Mouse (Mus musculus): ENCODE measurements at regions not wholly inside any gene's neighbourhood (a gene's known extent, or its start where the extent isn't known, plus 50 kb on each side); places are given as distances from the start of the nearest gene placed in this dataset.
"Not testable (repeated sequence)": the region's sequence is repeated elsewhere in the genome, so short reads cannot be mapped to it uniquely, and the experiment has no call there.

- H3K4me3 ChIP-seq (ENCODE audit: insufficient read depth, low read depth, low read length) = no peak overlapping the region
- no peaks in the 10 kb centered on the region; the same call in 1 of the 2 replicates for H3K27me3 ChIP-seq (replicated peaks; ENCODE audit: control insufficient read depth, insufficient read depth, low read length)
- H3K36me3 ChIP-seq (ENCODE audit: control insufficient read depth, insufficient read depth, low read length) = no peaks in the 10 kb centered on the region
- DNase-seq = no peak
- 58% methylated on average over 4 of the region's 4 CpGs for WGBS
- no peaks in the 10 kb centered on the region for H3K4me1 ChIP-seq (ENCODE audit: control insufficient read depth, insufficient read depth, low read length)
- TF ChIP-seq CTCF (conservative IDR thresholded peaks at IDR 0.05; ENCODE audit: insufficient read depth, insufficient read length, low read depth, low read length) (no peak), POLR2A (IDR thresholded peaks at IDR 0.05; ENCODE audit: low read depth, low read length) (no peak)
- no peak overlapping the region for H3K27ac ChIP-seq (ENCODE audit: insufficient read depth, low read depth, low read length)
Observed at GRCm38 (mm10) chr12:77867947-77868495, 326.0 kb upstream of the Gm6657 start.

DNA sequence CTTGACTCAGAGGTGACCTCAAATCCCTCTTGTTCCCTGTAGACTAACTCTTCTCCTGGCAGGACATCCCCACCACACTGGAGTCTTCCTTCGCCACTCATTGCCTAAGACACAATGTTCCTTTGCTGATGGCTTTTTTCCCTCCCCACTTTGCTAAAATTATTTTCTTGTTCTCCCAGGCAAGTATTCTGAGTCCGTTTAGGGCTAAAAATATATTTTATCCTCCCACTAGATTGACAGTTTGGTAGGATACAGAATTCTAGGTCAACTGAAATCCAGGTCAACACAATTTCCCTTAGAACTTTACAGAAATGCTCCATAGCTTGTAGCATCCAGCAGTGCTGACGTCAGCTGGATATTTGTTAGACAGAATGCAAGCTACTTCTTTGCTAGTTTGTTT, 324.7 kb upstream of the Gm6657 start:
- no peaks in the 10 kb centered on the region for H3K4me1 ChIP-seq (ENCODE audit: control insufficient read depth, insufficient read depth, low read length)
- no peak overlapping the region for H3K4me3 ChIP-seq (ENCODE audit: insufficient read depth, low read depth, low read length)
- 80% methylated on average over 3 of the region's 3 CpGs for WGBS
- no peaks in the 10 kb centered on the region for H3K36me3 ChIP-seq (ENCODE audit: control insufficient read depth, insufficient read depth, low read length)
- TF ChIP-seq CTCF (conservative IDR thresholded peaks at IDR 0.05; ENCODE audit: insufficient read depth, insufficient read length, low read depth, low read length) = no peak
- H3K27me3 ChIP-seq (replicated peaks; ENCODE audit: control insufficient read depth, insufficient read depth, low read length) = no peaks in the 10 kb centered on the region; the same call in 1 of the 2 replicates
- DNase-seq = no peak
- no peak overlapping the region for H3K27ac ChIP-seq (ENCODE audit: insufficient read depth, low read depth, low read length)

DNA sequence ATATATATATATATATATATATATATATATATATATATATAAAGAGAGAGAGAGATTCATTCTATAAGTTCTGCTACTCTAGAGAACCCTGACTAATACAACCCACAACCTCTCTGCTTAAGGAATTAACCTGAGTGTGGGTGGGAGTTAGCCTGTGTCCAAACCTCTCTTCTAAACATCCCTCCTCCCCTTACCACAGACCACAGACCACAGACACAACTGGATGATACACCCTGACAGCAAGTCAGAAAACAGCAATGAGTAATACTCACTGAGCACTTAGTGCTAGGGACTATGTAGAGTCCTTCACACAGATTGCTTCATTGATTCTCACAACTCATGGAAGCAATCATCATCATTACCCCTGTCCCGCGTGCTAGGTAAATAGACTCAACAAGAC, 306.7 kb upstream of the Gm6657 start:
- no peak for TF ChIP-seq POLR2A (IDR thresholded peaks at IDR 0.05; ENCODE audit: low read depth, low read length)
- TF ChIP-seq CTCF (conservative IDR thresholded peaks at IDR 0.05; ENCODE audit: insufficient read depth, insufficient read length, low read depth, low read length) = no peak
- H3K36me3 ChIP-seq (ENCODE audit: control insufficient read depth, insufficient read depth, low read length) = no peaks in the 10 kb centered on the region

DNA sequence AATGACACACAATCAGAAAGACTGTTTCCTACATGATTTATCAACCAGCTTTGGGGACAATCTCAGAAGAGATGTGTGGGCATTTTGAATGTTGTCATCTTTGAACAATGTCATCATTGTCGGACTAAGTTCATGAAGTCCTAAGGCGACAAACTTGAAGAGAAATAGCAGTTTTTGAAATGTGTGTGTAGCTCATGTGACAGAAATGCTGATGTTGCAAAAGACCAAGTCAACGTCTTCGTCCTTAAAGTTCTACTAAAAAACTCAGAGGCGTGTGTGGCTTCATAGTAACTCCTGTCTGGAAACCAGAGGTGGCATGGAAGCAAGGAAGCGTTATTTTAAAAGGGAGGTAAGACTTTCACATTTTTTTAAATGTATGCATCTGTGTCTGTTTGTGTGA, 302.6 kb upstream of the Gm6657 start:
- Histone ChIP-seq H3K27me3 (replicated peaks; ENCODE audit: control insufficient read depth, insufficient read depth, low read length) (no peaks in the 10 kb centered on the region), H3K4me3 (ENCODE audit: insufficient read depth, low read depth, low read length) (no peak overlapping the region), H3K27ac (ENCODE audit: insufficient read depth, low read depth, low read length) (no peak overlapping the region), H3K36me3 (ENCODE audit: control insufficient read depth, insufficient read depth, low read length) (no peaks in the 10 kb centered on the region), H3K4me1 (ENCODE audit: control insufficient read depth, insufficient read depth, low read length) (no peaks in the 10 kb centered on the region)
- 95% methylated on average over 6 of the region's 6 CpGs for WGBS
- DNase-seq = no peak
- TF ChIP-seq CTCF (conservative IDR thresholded peaks at IDR 0.05; ENCODE audit: insufficient read depth, insufficient read length, low read depth, low read length) (no peak), POLR2A (IDR thresholded peaks at IDR 0.05; ENCODE audit: low read depth, low read length) (no peak)

More for the DNA sequence above, 306.7 kb upstream of the Gm6657 start:
- Histone ChIP-seq H3K4me1 (ENCODE audit: control insufficient read depth, insufficient read depth, low read length) (no peaks in the 10 kb centered on the region), H3K4me3 (ENCODE audit: insufficient read depth, low read depth, low read length) (no peak overlapping the region), H3K27ac (ENCODE audit: insufficient read depth, low read depth, low read length) (no peak overlapping the region), H3K27me3 (replicated peaks; ENCODE audit: control insufficient read depth, insufficient read depth, low read length) (no peaks in the 10 kb centered on the region)
- 93% methylated on average over 2 of the region's 2 CpGs for WGBS
- no peak for DNase-seq

DNA sequence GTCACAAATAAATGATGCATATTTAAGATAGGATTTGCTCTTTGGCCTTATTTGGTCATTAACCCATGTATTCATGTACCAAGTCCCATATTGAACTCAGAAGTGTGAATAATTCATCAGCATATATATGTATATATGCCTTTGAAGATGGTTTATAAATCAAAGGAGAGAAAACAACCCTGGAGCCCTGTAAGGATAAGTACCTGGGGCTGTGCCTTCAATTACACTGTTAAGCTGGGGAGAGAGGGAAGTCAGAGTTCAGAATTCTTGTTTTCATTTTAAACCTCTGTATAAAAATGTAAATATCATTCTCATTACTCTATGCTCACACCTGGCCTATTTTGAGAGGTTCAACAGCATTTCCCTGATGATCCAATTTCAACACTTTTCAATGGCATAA, 299.8 kb upstream of the Gm6657 start:
- Histone ChIP-seq H3K4me1 (ENCODE audit: control insufficient read depth, insufficient read depth, low read length) (no peaks in the 10 kb centered on the region), H3K36me3 (ENCODE audit: control insufficient read depth, insufficient read depth, low read length) (no peaks in the 10 kb centered on the region), H3K4me3 (ENCODE audit: insufficient read depth, low read depth, low read length) (no peak overlapping the region), H3K27ac (ENCODE audit: insufficient read depth, low read depth, low read length) (no peak overlapping the region), H3K27me3 (replicated peaks; ENCODE audit: control insufficient read depth, insufficient read depth, low read length) (no peaks in the 10 kb centered on the region)
- TF ChIP-seq POLR2A (IDR thresholded peaks at IDR 0.05; ENCODE audit: low read depth, low read length) (no peak), CTCF (conservative IDR thresholded peaks at IDR 0.05; ENCODE audit: insufficient read depth, insufficient read length, low read depth, low read length) (no peak)
- no peak for DNase-seq

DNA sequence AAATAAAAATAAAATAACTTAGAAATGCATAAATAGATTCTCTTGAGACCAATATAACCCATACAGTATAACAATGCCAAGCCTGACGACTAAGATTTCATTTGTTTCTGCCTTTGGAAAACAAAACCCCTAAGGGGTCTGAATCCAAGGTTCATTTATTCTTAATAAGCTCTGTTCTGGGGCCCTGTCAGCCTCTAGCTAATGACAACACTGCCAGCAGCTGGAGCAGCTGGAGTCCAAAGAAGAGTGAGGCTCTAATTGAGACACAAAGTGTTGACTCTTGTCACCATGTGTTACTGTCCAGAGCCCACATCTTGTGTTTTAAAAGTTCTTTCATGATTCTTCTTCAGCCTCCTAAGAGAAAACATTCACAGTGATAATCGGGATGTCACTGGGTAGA, 298.5 kb upstream of the Gm6657 start:
- Histone ChIP-seq H3K27me3 (replicated peaks; ENCODE audit: control insufficient read depth, insufficient read depth, low read length) (no peaks in the 10 kb centered on the region), H3K4me1 (ENCODE audit: control insufficient read depth, insufficient read depth, low read length) (no peaks in the 10 kb centered on the region), H3K36me3 (ENCODE audit: control insufficient read depth, insufficient read depth, low read length) (no peaks in the 10 kb centered on the region), H3K27ac (ENCODE audit: insufficient read depth, low read depth, low read length) (no peak overlapping the region), H3K4me3 (ENCODE audit: insufficient read depth, low read depth, low read length) (no peak overlapping the region)
- no peak for TF ChIP-seq CTCF (conservative IDR thresholded peaks at IDR 0.05; ENCODE audit: insufficient read depth, insufficient read length, low read depth, low read length)
- no peak for TF ChIP-seq POLR2A (IDR thresholded peaks at IDR 0.05; ENCODE audit: low read depth, low read length)
- WGBS = 79% methylated on average over 2 of the region's 2 CpGs
- DNase-seq = no peak

DNA sequence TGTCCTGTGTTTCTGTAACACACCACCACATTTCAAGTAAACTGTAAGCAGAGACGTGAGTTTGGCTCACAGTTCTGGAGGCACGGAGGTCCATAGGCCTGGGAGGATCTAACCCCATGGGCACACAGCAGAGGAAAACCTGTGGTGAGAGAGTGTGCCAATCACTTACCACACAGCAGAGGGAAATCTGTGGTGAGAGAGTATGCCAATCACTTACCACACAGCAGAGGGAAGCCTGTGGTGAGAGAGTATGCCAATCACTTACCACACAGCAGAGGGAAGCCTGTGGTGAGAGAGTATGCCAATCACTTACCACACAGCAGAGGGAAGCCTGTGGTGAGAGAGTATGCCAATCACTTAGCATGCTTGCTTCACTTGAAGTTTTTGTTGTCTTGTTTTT, 295.1 kb upstream of the Gm6657 start:
- DNase-seq; H3K36me3 ChIP-seq (ENCODE audit: control insufficient read depth, insufficient read depth, low read length); H3K4me3 ChIP-seq (ENCODE audit: insufficient read depth, low read depth, low read length); H3K27me3 ChIP-seq (replicated peaks; ENCODE audit: control insufficient read depth, insufficient read depth, low read length); H3K27ac ChIP-seq (ENCODE audit: insufficient read depth, low read depth, low read length); H3K4me1 ChIP-seq (ENCODE audit: control insufficient read depth, insufficient read depth, low read length): not testable (repeated sequence)
- 82% methylated on average over 2 of the region's 2 CpGs for WGBS

GRCm38 (mm10) chr12:77901254-77901653, 292.8 kb upstream of the Gm6657 start:
- Histone ChIP-seq H3K27ac (ENCODE audit: insufficient read depth, low read depth, low read length) (no peak overlapping the region), H3K4me3 (ENCODE audit: insufficient read depth, low read depth, low read length) (no peak overlapping the region), H3K36me3 (ENCODE audit: control insufficient read depth, insufficient read depth, low read length) (no peaks in the 10 kb centered on the region), H3K27me3 (replicated peaks; ENCODE audit: control insufficient read depth, insufficient read depth, low read length) (no peaks in the 10 kb centered on the region), H3K4me1 (ENCODE audit: control insufficient read depth, insufficient read depth, low read length) (no peaks in the 10 kb centered on the region)
- WGBS = 51% methylated on average over 1 of the region's 1 CpGs
- DNase-seq = no peak
- no peak for TF ChIP-seq CTCF (conservative IDR thresholded peaks at IDR 0.05; ENCODE audit: insufficient read depth, insufficient read length, low read depth, low read length)
- TF ChIP-seq POLR2A (IDR thresholded peaks at IDR 0.05; ENCODE audit: low read depth, low read length) = no peak
